ENCODE assay signal across 16 mouse cellular contexts in genomic region chr17:46661981-46662380, GRCm38 (mm10). TPM values are rescaled to one million over a fixed set of nuclear protein-coding genes. Genes with fewer than 3 reads are reported as not detected.
DNase-seq lines count a peak whose midpoint lies in the region; TF ChIP-seq lines count a peak whose summit lies in the region.
"Had no signal": no experiment of that assay in that cellular context is flagged by ENCODE, and none has a peak within 500 bp of the region (broad histone marks: within the 10 kb centered on the region; RNA-seq: fewer than 3 reads in every experiment).

No protein-coding gene starts in this region.

- no peak for TF ChIP-seq POLR2A in heart, adult 2 months (IDR thresholded peaks at IDR 0.05; ENCODE audit: insufficient read depth, low read depth, low read length)

- TF ChIP-seq EP300 in heart, adult 2 months (IDR thresholded peaks at IDR 0.05; ENCODE audit: insufficient read depth, low read depth, low read length) = no peak

- DNase-seq in cerebellum, adult 18-20 months = peak; percentile 69 to 74
- DNase-seq in cerebellum, postnatal 4 days (ENCODE audit: low spot score in 2 of 2) = no peak
- no peak for DNase-seq in heart, adult 2 months
- DNase-seq in heart, adult 18-20 months = no peak
- peak; percentile 80 for DNase-seq in cerebellum, adult 9-11 months
- DNase-seq in cerebellum, postnatal 36 days = peak; percentile 69 to 73
- DNase-seq in layer of hippocampus, adult 11-12 months (ENCODE audit: low spot score) = no peak
- no peak for DNase-seq in right cerebral cortex, postnatal 25 days
- DNase-seq: adrenal gland, postnatal 10 days; gastrocnemius, postnatal 10 days had no signal

- peak overlapping the region; percentile 54 for H3K27ac ChIP-seq in heart, adult 2 months
- H3K27ac ChIP-seq: embryonic facial prominence, embryonic 15.5 days; forebrain, embryonic 10.5 days; hindbrain, embryonic 14.5 days had no signal

- TF ChIP-seq CTCF in heart, adult 2 months (IDR thresholded peaks at IDR 0.05) = no peak

- H3K27me3 ChIP-seq in heart, adult 2 months (ENCODE audit: control insufficient read depth, insufficient read depth, low read length) = no peaks in the 10 kb centered on the region
- H3K27me3 ChIP-seq: embryonic facial prominence, embryonic 15.5 days; heart, embryonic 12.5 days had no signal

- no peaks in the 10 kb centered on the region for H3K4me1 ChIP-seq in heart, adult 2 months (ENCODE audit: control insufficient read depth, insufficient read depth, low read length)
- H3K4me1 ChIP-seq: embryonic facial prominence, embryonic 15.5 days; forebrain, embryonic 10.5 days; heart, embryonic 12.5 days; hindbrain, embryonic 10.5 days had no signal

- no peak overlapping the region for H3K9ac ChIP-seq in heart, adult 2 months (ENCODE audit: low read depth, low read length)
- H3K9ac ChIP-seq: embryonic facial prominence, embryonic 15.5 days; hindbrain, embryonic 14.5 days had no signal

- WGBS in heart, adult 2 months = 76% methylated on average over 12 of the region's 12 CpGs

- H3K4me3 ChIP-seq in heart, adult 2 months = no peak overlapping the region
- H3K4me3 ChIP-seq: embryonic facial prominence, embryonic 15.5 days; erythroblast, embryonic 14.5 days; forebrain, embryonic 10.5 days; heart, embryonic 12.5 days; hindbrain, embryonic 10.5 days had no signal

- H3K36me3 ChIP-seq in heart, adult 2 months (ENCODE audit: control insufficient read depth, insufficient read depth, low read length) = no peaks in the 10 kb centered on the region

- no peaks in the 10 kb centered on the region for H3K79me2 ChIP-seq in heart, adult 2 months (replicated peaks; ENCODE audit: control insufficient read depth, insufficient read depth, low read length)

- intact Hi-C loops in heart, adult 2 months (cut with DNase I) = loop anchor here (2.0 kb wide), 1 partner anchor 17 kb away; the partner anchor contains the start of gene Mea1

RNA-seq across cellular contexts. Expression of gene Cul7, which starts 11.8 kb away (rescaled TPM):
- total RNA-seq in heart, adult 2 months (2021) = 10 to 100 TPM; 16.8 to 18.4 TPM
- polyA plus RNA-seq in heart, adult 2 months (2012; rRNA removed) = 23.4 and 24.7 TPM in 2 replicates
- total RNA-seq in heart, adult 18-20 months (2021) = 10 to 100 TPM; 16.9 to 18.8 TPM

RNA-seq across cellular contexts. Expression of gene Rrp36, which starts 12.2 kb away (rescaled TPM):
- total RNA-seq in heart, adult 2 months (2021) = 10 to 100 TPM; 10.7 to 11.3 TPM
- polyA plus RNA-seq in heart, adult 2 months (2012; rRNA removed) = 19.4 and 24.3 TPM in 2 replicates
- 10 to 100 TPM; 13.4 to 14.2 TPM for total RNA-seq in heart, adult 18-20 months (2021)

RNA-seq across cellular contexts. Expression of gene Mrpl2, which starts 16.0 kb away (rescaled TPM):
- total RNA-seq in heart, adult 2 months (2021) = 100 to 1,000 TPM; 112 to 132 TPM
- 71.5 and 87.8 TPM in 2 replicates for polyA plus RNA-seq in heart, adult 2 months (2012; rRNA removed)
- 100 to 1,000 TPM; 136 to 141 TPM for total RNA-seq in heart, adult 18-20 months (2021)

RNA-seq across cellular contexts. Expression of gene Klc4, which starts 16.2 kb away (rescaled TPM):
- total RNA-seq in heart, adult 2 months (2021) = 10 to 100 TPM; 23.5 to 25.7 TPM
- polyA plus RNA-seq in heart, adult 2 months (2012; rRNA removed) = 20.9 and 22.3 TPM in 2 replicates
- 10 to 100 TPM; 25.9 to 26.8 TPM for total RNA-seq in heart, adult 18-20 months (2021)

RNA-seq across cellular contexts. Expression of gene Mea1, which starts 16.6 kb away (rescaled TPM):
- 10 to 100 TPM; 45.4 to 50.3 TPM for total RNA-seq in heart, adult 2 months (2021)
- 35.3 and 37.8 TPM in 2 replicates for polyA plus RNA-seq in heart, adult 2 months (2012; rRNA removed)
- total RNA-seq in heart, adult 18-20 months (2021) = 10 to 100 TPM; 52.0 to 52.2 TPM

Comparison
In these comparisons a context has a peak if more than half of its experiments do, and no peak if none do; other contexts are left out.
1. DNase-seq: peak in cerebellum, adult 18-20 months (2 of 2), cerebellum, adult 9-11 months (single experiment) and cerebellum, postnatal 36 days (2 of 2); none in cerebellum, postnatal 4 days (0 of 2), heart, adult 2 months (0 of 2), heart, adult 18-20 months (0 of 2), layer of hippocampus, adult 11-12 months (single experiment) and right cerebral cortex, postnatal 25 days (single experiment).